Mouse (Mus musculus) heart, postnatal 0 days (tissue): Measurements from ENCODE around the gene Asic2.

Experiments used
- CTCF ChIP-seq: IDR thresholded peaks from 2 replicates; pipeline ENCODE4 v1.5.1; 2016; ENCODE audit warnings: antibody characterized with exemption, control low read depth, low read depth
- EP300 ChIP-seq: IDR thresholded peaks from 2 replicates; pipeline ENCODE4 v1.6.1; 2016; ENCODE audit warnings: antibody characterized with exemption, low read depth

GRCm38 (mm10) chr11:81153161-81153840 is 815.0 kb downstream of the Asic2 start:
- TF ChIP-seq EP300 (no peak), CTCF (no peak)
